Mouse (Mus musculus) CH12.LX (cell line): ENCODE data around the gene Ssr1. TPM values are rescaled to one million over a fixed set of nuclear protein-coding genes. Genes with fewer than 3 reads are reported as not detected.

Experiments used
- DNase-seq: peaks from one replicate; pipeline ENCODE4 v3.0.0-alpha.2; 2013; ENCODE audit errors: extremely low read depth
- H3K27ac ChIP-seq: 2 replicates; pipeline ENCODE4 v1.5.1; 2012; ENCODE audit warnings: low read depth, mild to moderate bottlenecking, control low read depth, moderate library complexity; ENCODE audit not compliant: insufficient read depth
- H3K27me3 ChIP-seq: replicated peaks from 2 replicates; pipeline ENCODE3; 2012; ENCODE audit warnings: inconsistent platforms
- H3K36me3 ChIP-seq, 2 experiments: replicated peaks in 1 of 2; 2 replicates each; pipeline versions ENCODE3 to v1.6.1; 2012; ENCODE audit warnings: inconsistent platforms in 1 of 2, low read length in 1 of 2, mild to moderate bottlenecking in 1 of 2, mixed read lengths in 1 of 2, moderate library complexity in 1 of 2; ENCODE audit not compliant: control insufficient read depth in 1 of 2, insufficient read depth in 1 of 2
- H3K4me1 ChIP-seq, 2 experiments: 2 replicates each; pipeline ENCODE4 v1.6.1; 2012; ENCODE audit warnings: inconsistent platforms in 1 of 2, moderate library complexity in 1 of 2; ENCODE audit not compliant: insufficient read depth in 2 of 2, control insufficient read depth in 1 of 2
- H3K4me2 ChIP-seq: 2 replicates; pipeline ENCODE4 v1.6.1; 2012; ENCODE audit warnings: low read depth, mild to moderate bottlenecking, control low read depth; ENCODE audit not compliant: poor library complexity, insufficient read depth, severe bottlenecking
- H3K4me3 ChIP-seq, 3 experiments: fragments of 150-350 bp in 1 of 3; sonication (generic) in 1 of 3; replicated peaks in 1 of 3; 2 replicates each; pipeline versions ENCODE3 to v1.5.1; 2011 to 2012; ENCODE audit warnings: low read depth in 2 of 3, low read length in 2 of 3, mild to moderate bottlenecking in 2 of 3, moderate library complexity in 2 of 3, control low read depth in 1 of 3, improper control_type of control experiment in 1 of 3, inconsistent platforms in 1 of 3, mixed read lengths in 1 of 3; ENCODE audit not compliant: poor library complexity in 1 of 3
- H3K79me2 ChIP-seq: replicated peaks from 2 replicates; pipeline ENCODE4 v1.6.1; 2012; ENCODE audit warnings: mild to moderate bottlenecking, moderate library complexity; ENCODE audit not compliant: control insufficient read depth, poor library complexity, insufficient read depth, severe bottlenecking; ENCODE audit errors: extremely low read depth
- H3K9ac ChIP-seq: 2 replicates; pipeline ENCODE4 v1.6.1; 2012; ENCODE audit warnings: low read depth, mild to moderate bottlenecking, control low read depth, moderate library complexity; ENCODE audit not compliant: insufficient read depth
- H3K9me3 ChIP-seq: replicated peaks from 2 replicates; pipeline ENCODE3; 2012; ENCODE audit warnings: low read length, inconsistent platforms, mixed read lengths
- BHLHE40 ChIP-seq: IDR thresholded peaks from 2 replicates; pipeline ENCODE4 v1.6.1; 2011; ENCODE audit warnings: mild to moderate bottlenecking, low read depth, low read length, improper control_type of control experiment
- ETS1 ChIP-seq: conservative IDR thresholded peaks from 2 replicates; pipeline ENCODE4 v1.6.1; 2012; ENCODE audit warnings: low read depth, mild to moderate bottlenecking, inconsistent platforms, low read length, improper control_type of control experiment, moderate library complexity
- HCFC1 ChIP-seq: IDR thresholded peaks from 2 replicates; pipeline ENCODE4 v1.6.1; 2012; ENCODE audit warnings: low read depth, mild to moderate bottlenecking, inconsistent platforms, low read length, improper control_type of control experiment
- JUND ChIP-seq: conservative IDR thresholded peaks from 2 replicates; pipeline ENCODE4 v1.6.1; 2011; ENCODE audit warnings: low read depth, low read length, improper control_type of control experiment
- KAT2A ChIP-seq: IDR thresholded peaks from 2 replicates; pipeline ENCODE4 v1.6.1; 2012; ENCODE audit warnings: low read length, improper control_type of control experiment, inconsistent platforms; ENCODE audit not compliant: insufficient replicate concordance
- MAFK ChIP-seq: IDR thresholded peaks from 2 replicates; pipeline ENCODE4 v1.6.1; 2011; ENCODE audit warnings: low read length, improper control_type of control experiment; ENCODE audit not compliant: insufficient replicate concordance
- MAZ ChIP-seq: IDR thresholded peaks from 2 replicates; pipeline ENCODE4 v1.6.1; 2012; ENCODE audit warnings: low read depth, mild to moderate bottlenecking, inconsistent platforms, low read length, improper control_type of control experiment, moderate library complexity
- POLR2A ChIP-seq: IDR thresholded peaks from 2 replicates; pipeline ENCODE4 v1.6.1; 2011; ENCODE audit warnings: low read depth, mild to moderate bottlenecking, improper control_type of control experiment, low read length
- RAD21 ChIP-seq: IDR thresholded peaks from 2 replicates; pipeline ENCODE4 v1.6.1; 2011; ENCODE audit warnings: low read depth, mild to moderate bottlenecking, low read length, improper control_type of control experiment, moderate library complexity
- RCOR1 ChIP-seq: conservative IDR thresholded peaks from 2 replicates; pipeline ENCODE4 v1.6.1; 2012; ENCODE audit warnings: low read depth, mild to moderate bottlenecking, inconsistent platforms, low read length, improper control_type of control experiment
- TCF12 ChIP-seq: IDR thresholded peaks from 2 replicates; pipeline ENCODE4 v1.6.1; 2014; ENCODE audit warnings: low read depth, mild to moderate bottlenecking, inconsistent platforms, low read length, improper control_type of control experiment
- USF1 ChIP-seq: IDR thresholded peaks from 2 replicates; pipeline ENCODE4 v1.6.1; 2014; ENCODE audit warnings: low read depth, mild to moderate bottlenecking, inconsistent platforms, low read length, improper control_type of control experiment
- ZC3H11A ChIP-seq: IDR thresholded peaks from 2 replicates; pipeline ENCODE4 v1.6.1; 2012; ENCODE audit warnings: low read depth, mild to moderate bottlenecking, inconsistent platforms, low read length, improper control_type of control experiment
- ZNF384 ChIP-seq: IDR thresholded peaks from 2 replicates; pipeline ENCODE4 v1.6.1; 2012; ENCODE audit warnings: low read depth, low read length, improper control_type of control experiment, inconsistent platforms
- dilution Hi-C: fragments of 300-500 bp; cut with MboI; formaldehyde crosslinking; loops from 2 replicates; pipeline ENCODE4 v1.14.3; 2020; ENCODE audit warnings: low sequenced_read_pairs; ENCODE audit not compliant: extremely low pct_unique_long_range_greater_than_20kb, extremely low pct_ligation_motif_present
- in situ Hi-C: fragments of 300-500 bp; cut with MboI; formaldehyde crosslinking; loops from 3 replicates; pipeline ENCODE4 v1.14.3; 2019; ENCODE audit warnings: low sequenced_read_pairs, low pct_ligation_motif_present, low pct_unique_long_range_greater_than_20kb, mixed read lengths
- polyA plus RNA-seq: library from polyadenylated mRNA; unstranded; fragments of >175 nt; gene quantifications from 2 replicates; pipeline ENCODE4 v1.2.1, GENCODE M21; 2012; ENCODE audit warnings: low read depth; ENCODE audit not compliant: insufficient read length
- total RNA-seq, 2 experiments: library from RNA; depleted of rRNA; stranded (reverse); fragments of 300-350 nt in 1 of 2; fragments of >200 nt in 1 of 2; gene quantifications; 2 replicates each; pipeline ENCODE4 v1.2.3; 2012 to 2014

Ssr1 gene
- total and polyA plus RNA-seq, 3 experiments: 67.1 to 167 (median 145) TPM

- Histone ChIP-seq H3K4me3 (no peak overlapping the region), H3K4me1 (peaks cover 0 to 10% of the 10 kb centered on the region in 2 experiments; a peak in 1 of 4 replicates), H3K9me3 (no peaks in the 10 kb centered on the region), H3K27ac (no peak overlapping the region), H3K79me2 (no peaks in the 10 kb centered on the region), H3K9ac (no peak overlapping the region), H3K27me3 (no peaks in the 10 kb centered on the region), H3K4me2 (no peak overlapping the region), H3K36me3 (peaks cover 64 to 97% of the 10 kb centered on the region in 2 experiments)
- dilution Hi-C loops (no loop called here), in situ Hi-C loops (no loop called here)
- no peak for TF ChIP-seq TCF12
- TF ChIP-seq ETS1: no peak
- TF ChIP-seq ZNF384: no peak
- no peak for TF ChIP-seq POLR2A
- no peak for TF ChIP-seq JUND
- no peak for TF ChIP-seq RAD21
- no peak for TF ChIP-seq MAZ
- TF ChIP-seq BHLHE40: no peak
- no peak for DNase-seq
Measured at GRCm38 (mm10) chr13:37920727-37921126, 73.3 kb downstream of the Ssr1 start.

GRCm38 (mm10) chr13:37919711-37920277 lies 74.2 kb downstream of the Ssr1 start:
- Histone ChIP-seq H3K27ac (no peak overlapping the region), H3K36me3 (peaks cover 64 to 98% of the 10 kb centered on the region in 2 experiments)
- dilution Hi-C loops: no loop called here

GRCm38 (mm10) chr13:37918336-37919261 lies 75.4 kb downstream of the Ssr1 start:
- H3K9me3 ChIP-seq: no peaks in the 10 kb centered on the region
- no peak overlapping the region for H3K4me2 ChIP-seq
- no peak overlapping the region for H3K27ac ChIP-seq
- TF ChIP-seq BHLHE40 (no peak), RCOR1 (no peak), ZNF384 (no peak), TCF12 (no peak), MAFK (no peak), HCFC1 (no peak), MAZ (no peak), ZC3H11A (no peak)
- TF ChIP-seq, all 38 proteins: peak for 0
- in situ Hi-C loops: no loop called here
- Histone ChIP-seq H3K27me3 (no peaks in the 10 kb centered on the region), H3K4me1 (peaks cover 0 to 14% of the 10 kb centered on the region in 2 experiments; a peak in 2 of 4 replicates), H3K9ac (no peak overlapping the region), H3K79me2 (no peaks in the 10 kb centered on the region), H3K36me3 (peaks cover 60 to 95% of the 10 kb centered on the region in 2 experiments), H3K4me3 (no peak overlapping the region)
- dilution Hi-C loops: no loop called here
- no peak for DNase-seq

More at GRCm38 (mm10) chr13:37919711-37920277, 74.2 kb downstream of the Ssr1 start:
- Histone ChIP-seq H3K4me2 (no peak overlapping the region), H3K79me2 (no peaks in the 10 kb centered on the region), H3K4me1 (peaks cover 0 to 10% of the 10 kb centered on the region in 2 experiments; a peak in 1 of 4 replicates), H3K9ac (no peak overlapping the region), H3K27me3 (no peaks in the 10 kb centered on the region), H3K4me3 (no peak overlapping the region), H3K9me3 (no peaks in the 10 kb centered on the region)
- no peak for TF ChIP-seq USF1
- no peak for TF ChIP-seq RAD21
- no peak for TF ChIP-seq KAT2A
- in situ Hi-C loops: no loop called here
- DNase-seq: no peak
